Mouse (Mus musculus) lung, embryonic 15.5 days (tissue): ENCODE data around the gene Tmem106b. TPM values are rescaled to one million over a fixed set of nuclear protein-coding genes. Genes with fewer than 3 reads are reported as not detected.

Source experiments
- ATAC-seq: fragments of 200-750 bp; cut with Nextera tagmentation; 2 replicates; pipeline ENCODE4 v1.8.0; 2017; ENCODE audit warnings: moderate number of reproducible peaks, borderline replicate concordance; ENCODE audit not compliant: low FRiP score, low TSS enrichment; ENCODE audit errors: extremely low read depth
- H3K27ac ChIP-seq: fragments of 300-500 bp; sonication (generic); 2 replicates; pipeline ENCODE4 v1.5.1; 2015; ENCODE audit warnings: moderate library complexity, mild to moderate bottlenecking, inconsistent platforms
- H3K27me3 ChIP-seq: fragments of 300-500 bp; sonication (generic); 2 replicates; pipeline ENCODE4 v1.6.1; 2015; ENCODE audit warnings: inconsistent platforms
- H3K36me3 ChIP-seq: fragments of 300-500 bp; sonication (generic); 2 replicates; pipeline ENCODE4 v1.6.1; 2015; ENCODE audit warnings: inconsistent platforms
- H3K4me1 ChIP-seq: fragments of 300-500 bp; sonication (generic); 2 replicates; pipeline ENCODE4 v1.6.1; 2015; ENCODE audit warnings: inconsistent platforms
- H3K4me2 ChIP-seq: fragments of 300-500 bp; sonication (generic); 2 replicates; pipeline ENCODE4 v1.6.1; 2015; ENCODE audit warnings: inconsistent platforms, mild to moderate bottlenecking, moderate library complexity
- H3K4me3 ChIP-seq: fragments of 300-500 bp; sonication (generic); 2 replicates; pipeline ENCODE4 v1.5.1; 2015; ENCODE audit warnings: mild to moderate bottlenecking, inconsistent platforms
- H3K9ac ChIP-seq: fragments of 300-500 bp; sonication (generic); 2 replicates; pipeline ENCODE4 v1.6.1; 2015; ENCODE audit warnings: inconsistent platforms
- H3K9me3 ChIP-seq: fragments of 300-500 bp; sonication (generic); 2 replicates; pipeline ENCODE4 v1.6.1; 2016; ENCODE audit warnings: inconsistent platforms
- WGBS: fragments of 180-500 bp; shearing (Covaris S2); methylation state at CpG from one replicate; pipeline ENCODE4 v1.1.7; 2015; 5-methylcytosine and 5-hydroxymethylcytosine counted together
- polyA plus RNA-seq: library from polyadenylated mRNA; unstranded; fragments of >200 nt; fragmentation: Nextera tagmentation; extraction: Ambion mirVana; gene quantifications from 2 replicates; pipeline ENCODE4 v1.2.1, GENCODE M21; 2015

Gene Tmem106b
- polyA plus RNA-seq, result 29.2 and 35.4 TPM in 2 replicates

GRCm38 (mm10) chr6:13069302-13070146 lies at the start of gene Tmem106b:
Gene Tmem106b (plus strand): TSS chr6:13069759.
- ATAC-seq, result peak; percentile 99
- Histone ChIP-seq H3K4me1 (peaks cover 8% of the 10 kb centered on the region), H3K9ac (peak within 1 kb of the TSS; percentile 84), H3K4me2 (peak within 1 kb of the TSS; percentile 59), H3K27me3 (no peaks in the 10 kb centered on the region), H3K36me3 (peaks cover 19% of the 10 kb centered on the region), H3K9me3 (no peaks in the 10 kb centered on the region), H3K27ac (peak within 1 kb of the TSS; percentile 74), H3K4me3 (peak within 1 kb of the TSS; percentile 92)
- 3% methylated on average over 61 of the region's 61 CpGs for WGBS

- no peak for ATAC-seq
- H3K4me1 ChIP-seq, result no peaks in the 10 kb centered on the region
- no peak overlapping the region for H3K9ac ChIP-seq
- no peak overlapping the region for H3K4me2 ChIP-seq
- H3K36me3 ChIP-seq, result no peaks in the 10 kb centered on the region
- H3K27ac ChIP-seq, result no peak overlapping the region
- H3K4me3 ChIP-seq, result no peak overlapping the region
- WGBS, result 24% methylated on average over 5 of the region's 5 CpGs
- H3K9me3 ChIP-seq, result no peaks in the 10 kb centered on the region
- no peaks in the 10 kb centered on the region for H3K27me3 ChIP-seq
Measured at GRCm38 (mm10) chr6:13021245-13022100, 48.1 kb upstream of the Tmem106b start.

- Histone ChIP-seq H3K27ac (no peak overlapping the region), H3K4me2 (no peak overlapping the region), H3K4me3 (no peak overlapping the region), H3K36me3 (no peaks in the 10 kb centered on the region), H3K9ac (no peak overlapping the region), H3K4me1 (no peaks in the 10 kb centered on the region), H3K9me3 (no peaks in the 10 kb centered on the region), H3K27me3 (no peaks in the 10 kb centered on the region)
- ATAC-seq, result no peak
Measured at GRCm38 (mm10) chr6:13030558-13030957, 39.0 kb upstream of the Tmem106b start.

GRCm38 (mm10) chr6:13030961-13031360 lies 38.6 kb upstream of the Tmem106b start:
- Histone ChIP-seq H3K4me1 (no peaks in the 10 kb centered on the region), H3K27me3 (no peaks in the 10 kb centered on the region), H3K27ac (no peak overlapping the region), H3K9me3 (no peaks in the 10 kb centered on the region), H3K4me2 (no peak overlapping the region), H3K36me3 (no peaks in the 10 kb centered on the region), H3K4me3 (no peak overlapping the region), H3K9ac (no peak overlapping the region)
- WGBS, result 42% methylated on average over 1 of the region's 1 CpGs
- no peak for ATAC-seq

GRCm38 (mm10) chr6:13052408-13053200 lies 17.0 kb upstream of the Tmem106b start:
- Histone ChIP-seq H3K4me2 (no peak overlapping the region), H3K4me3 (no peak overlapping the region), H3K9ac (no peak overlapping the region), H3K27ac (no peak overlapping the region), H3K4me1 (no peaks in the 10 kb centered on the region), H3K9me3 (no peaks in the 10 kb centered on the region), H3K36me3 (no peaks in the 10 kb centered on the region), H3K27me3 (no peaks in the 10 kb centered on the region)
- 70% methylated on average over 4 of the region's 4 CpGs for WGBS
- no peak for ATAC-seq

GRCm38 (mm10) chr6:13061276-13062039 lies 8.1 kb upstream of the Tmem106b start:
- ATAC-seq, result no peak
- Histone ChIP-seq H3K36me3 (no peaks in the 10 kb centered on the region), H3K4me3 (no peak overlapping the region), H3K9me3 (no peaks in the 10 kb centered on the region), H3K27ac (no peak overlapping the region), H3K4me2 (no peak overlapping the region), H3K4me1 (no peaks in the 10 kb centered on the region), H3K27me3 (no peaks in the 10 kb centered on the region), H3K9ac (no peak overlapping the region)

GRCm38 (mm10) chr6:13062063-13062462 lies 7.5 kb upstream of the Tmem106b start:
- Histone ChIP-seq H3K4me1 (no peaks in the 10 kb centered on the region), H3K27me3 (no peaks in the 10 kb centered on the region), H3K9me3 (no peaks in the 10 kb centered on the region), H3K4me2 (no peak overlapping the region), H3K4me3 (no peak overlapping the region), H3K9ac (no peak overlapping the region), H3K27ac (no peak overlapping the region), H3K36me3 (no peaks in the 10 kb centered on the region)
- 68% methylated on average over 4 of the region's 4 CpGs for WGBS
- no peak for ATAC-seq

- ATAC-seq, result no peak
- no peak overlapping the region for H3K9ac ChIP-seq
- H3K27me3 ChIP-seq, result no peaks in the 10 kb centered on the region
- H3K4me1 ChIP-seq, result no peaks in the 10 kb centered on the region
- H3K4me3 ChIP-seq, result no peak overlapping the region
- WGBS, result 50% methylated on average over 2 of the region's 2 CpGs
- no peak overlapping the region for H3K4me2 ChIP-seq
- no peaks in the 10 kb centered on the region for H3K9me3 ChIP-seq
- no peaks in the 10 kb centered on the region for H3K36me3 ChIP-seq
- no peak overlapping the region for H3K27ac ChIP-seq
Measured at GRCm38 (mm10) chr6:13062691-13063255, 6.8 kb upstream of the Tmem106b start.

- Histone ChIP-seq H3K4me1 (peaks cover 8% of the 10 kb centered on the region), H3K9ac (peak overlapping the region; percentile 84), H3K9me3 (no peaks in the 10 kb centered on the region), H3K36me3 (peaks cover 21% of the 10 kb centered on the region), H3K27ac (peak overlapping the region; percentile 74), H3K27me3 (no peaks in the 10 kb centered on the region), H3K4me2 (peak overlapping the region; percentile 59), H3K4me3 (peak overlapping the region; percentile 92)
- under 1% methylated on average over 11 of the region's 11 CpGs for WGBS
- ATAC-seq, result no peak
Measured at GRCm38 (mm10) chr6:13070147-13070425, 527 bp downstream of the Tmem106b start.

GRCm38 (mm10) chr6:13070485-13070884 lies 926 bp downstream of the Tmem106b start:
- no peak for ATAC-seq
- H3K4me3 ChIP-seq, result peak overlapping the region; percentile 92
- peaks cover 25% of the 10 kb centered on the region for H3K36me3 ChIP-seq
- peak overlapping the region; percentile 84 for H3K9ac ChIP-seq
- H3K4me2 ChIP-seq, result peak overlapping the region; percentile 59
- peaks cover 8% of the 10 kb centered on the region for H3K4me1 ChIP-seq
- no peaks in the 10 kb centered on the region for H3K27me3 ChIP-seq
- peak overlapping the region; percentile 74; the same call in 1 of the 2 replicates for H3K27ac ChIP-seq
- H3K9me3 ChIP-seq, result no peaks in the 10 kb centered on the region
- 42% methylated on average over 4 of the region's 4 CpGs for WGBS

GRCm38 (mm10) chr6:13073036-13073435 lies 3.5 kb downstream of the Tmem106b start:
- Histone ChIP-seq H3K36me3 (peaks cover 31% of the 10 kb centered on the region), H3K4me3 (no peak overlapping the region), H3K4me2 (no peak overlapping the region), H3K27me3 (no peaks in the 10 kb centered on the region), H3K9me3 (no peaks in the 10 kb centered on the region), H3K27ac (no peak overlapping the region), H3K9ac (no peak overlapping the region), H3K4me1 (peaks cover 8% of the 10 kb centered on the region)
- no peak for ATAC-seq
- 84% methylated on average over 4 of the region's 4 CpGs for WGBS
